Mouse (Mus musculus) lung, postnatal 25 days (tissue): Measurements from ENCODE around the gene Haus7.

Experiments used
- DNase-seq: peaks from one replicate; pipeline ENCODE4 v3.0.0; 2022; ENCODE audit warnings: low spot score

Haus7 gene

DNA sequence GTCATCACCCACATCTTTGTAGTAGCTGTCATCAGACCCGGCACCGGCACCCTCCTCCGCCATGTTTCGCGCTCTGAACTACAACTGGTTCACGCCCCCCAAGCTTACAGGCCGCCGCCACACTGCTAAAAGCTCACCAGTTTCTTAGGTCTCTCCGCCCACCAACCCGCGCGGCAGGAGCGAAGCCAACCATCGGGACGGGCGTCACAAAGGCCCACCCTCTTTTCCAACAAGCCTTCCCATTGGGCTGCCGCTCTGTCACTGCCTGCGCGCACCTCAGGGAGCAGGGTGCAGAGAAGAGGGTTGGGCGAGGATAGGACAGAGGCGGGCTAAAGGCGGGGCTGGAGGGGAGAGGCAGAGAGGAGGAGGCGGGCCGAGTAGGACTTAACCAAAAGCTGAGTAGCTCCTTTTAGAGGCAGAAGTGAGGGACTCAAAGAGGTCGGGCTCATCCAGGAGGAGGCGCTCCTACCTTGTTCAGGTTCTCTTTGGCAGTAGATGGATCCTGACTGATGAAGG lies at the start of gene Haus7:
Haus7 (minus strand) TSS at position 168 of the 516 bp plus-strand sequence.
- DNase-seq: peak; percentile 95

DNA sequence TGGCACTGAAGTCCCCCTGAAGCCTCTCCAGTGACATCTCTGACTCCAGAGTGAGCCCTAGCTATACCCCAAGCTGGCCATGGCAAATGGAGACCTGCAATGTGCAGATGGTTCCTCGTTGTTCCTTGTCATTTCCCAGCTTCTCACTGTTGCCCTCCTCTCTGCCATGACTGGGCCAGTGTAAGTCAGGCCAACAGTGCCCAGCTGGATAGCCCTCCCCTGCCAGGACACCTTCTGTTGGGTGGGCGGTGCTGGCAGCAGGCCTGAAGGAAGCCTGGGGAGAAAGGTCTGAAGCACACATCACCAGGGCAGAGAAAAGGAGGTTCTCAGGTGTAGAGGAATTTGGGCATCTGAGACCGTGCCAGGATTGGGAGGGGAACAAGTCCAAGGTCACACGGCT lies 47.7 kb upstream of the Haus7 start:
- DNase-seq: no peak

DNA sequence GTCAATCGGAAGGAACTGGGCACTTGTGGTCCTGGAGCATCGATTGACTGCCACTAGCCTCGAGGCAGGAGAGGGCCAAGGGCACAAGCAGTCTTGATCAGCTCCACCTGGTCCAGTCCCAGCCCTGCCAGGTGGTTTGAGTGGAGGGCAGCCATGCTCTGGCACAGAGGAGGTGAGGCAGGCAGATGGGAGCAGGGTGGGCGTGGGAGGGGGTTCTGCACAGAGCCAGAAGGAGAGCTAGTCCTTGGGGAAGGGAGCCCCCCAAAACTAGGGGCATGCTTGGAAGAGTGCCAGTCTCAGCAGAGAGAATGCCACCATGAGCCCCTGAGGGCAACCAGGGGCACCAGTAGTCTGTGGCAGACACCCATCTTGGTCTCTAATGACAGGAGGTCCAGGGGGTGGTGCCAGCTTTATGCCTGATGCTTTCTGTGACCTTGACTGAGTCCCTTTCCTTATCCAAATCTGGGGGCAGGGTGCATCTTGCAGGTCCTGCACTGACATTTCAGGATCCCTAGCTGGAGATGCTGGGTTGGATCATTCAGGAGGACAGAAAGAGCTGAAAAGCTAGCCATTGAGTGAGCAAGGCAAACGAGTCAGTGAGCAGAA lies 46.4 kb upstream of the Haus7 start:
- DNase-seq: no peak

DNA sequence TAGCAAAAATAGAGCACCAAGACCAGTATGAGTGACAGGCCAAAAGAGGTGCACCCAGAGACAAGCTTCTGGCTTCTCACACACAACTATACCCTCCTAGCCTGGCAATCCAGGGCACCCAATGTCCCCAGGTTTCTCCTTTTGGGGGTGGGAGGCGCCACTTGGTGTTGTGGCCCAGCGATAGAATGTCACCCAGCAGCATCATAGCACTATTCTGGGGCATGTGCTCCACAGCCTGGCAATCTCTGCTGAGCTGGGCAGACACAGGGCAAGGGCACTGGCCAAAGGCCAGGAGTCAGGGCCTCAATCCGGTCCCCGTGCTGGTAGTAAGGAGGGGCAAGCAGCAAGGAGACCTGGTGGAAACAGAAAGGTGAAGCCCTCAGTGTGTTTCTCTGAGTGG lies 37.9 kb upstream of the Haus7 start:
- DNase-seq: no peak

DNA sequence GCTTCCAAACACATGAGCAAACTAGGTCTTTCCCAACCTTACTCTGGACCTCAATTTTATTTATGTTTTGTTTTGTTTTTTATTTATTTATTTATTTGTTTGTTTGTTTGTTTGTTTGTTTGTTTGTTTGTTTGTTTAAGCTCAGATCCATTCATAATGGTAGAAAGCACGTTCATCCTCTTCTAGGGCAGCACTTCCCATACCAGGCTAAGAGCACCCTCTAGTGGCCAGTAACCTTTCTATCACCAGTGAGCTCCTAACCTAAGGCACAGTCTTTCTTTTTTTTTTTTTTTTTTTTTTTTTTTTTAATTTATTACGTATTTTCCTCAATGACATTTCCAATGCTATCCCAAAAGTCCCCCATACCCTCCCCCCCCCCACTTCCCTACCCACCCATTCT lies 34.7 kb upstream of the Haus7 start:
- DNase-seq: peak; percentile 79

DNA sequence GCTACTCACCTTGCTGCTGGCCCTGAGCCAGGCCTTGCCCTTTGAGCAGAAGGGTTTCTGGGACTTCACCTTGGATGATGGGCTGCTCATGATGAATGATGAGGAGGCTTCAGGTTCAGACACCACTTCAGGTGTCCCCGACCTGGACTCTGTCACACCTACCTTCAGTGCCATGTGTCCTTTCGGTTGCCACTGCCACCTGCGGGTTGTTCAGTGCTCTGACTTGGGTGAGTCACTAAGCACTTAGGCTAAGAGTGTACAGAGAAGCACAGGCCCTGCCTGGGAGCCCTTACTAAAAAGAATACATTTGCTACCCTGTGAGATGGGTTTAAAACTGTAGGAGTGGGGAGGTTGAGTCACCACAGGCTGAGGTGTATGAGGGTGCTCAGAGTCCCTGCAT lies 32.0 kb upstream of the Haus7 start:
- no peak for DNase-seq

DNA sequence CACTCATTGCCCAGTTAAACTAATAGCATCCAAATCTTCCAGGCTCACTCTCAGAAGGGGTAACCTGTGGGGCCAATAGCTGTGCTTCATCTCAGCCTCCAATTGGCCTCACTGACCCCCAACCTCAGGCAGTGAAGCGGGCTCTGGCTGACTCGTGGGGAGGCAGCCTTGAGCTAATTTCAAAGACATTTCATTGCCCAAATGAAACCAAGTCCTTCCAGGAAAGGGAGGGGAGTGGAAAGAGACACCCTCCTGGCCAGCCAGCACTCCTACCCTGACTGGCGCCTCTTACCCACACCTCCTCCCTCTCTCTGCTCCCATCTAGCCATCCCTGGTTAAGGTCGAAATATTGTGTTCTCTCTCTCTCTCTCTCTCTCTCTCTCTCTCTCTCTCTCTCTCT lies 31.3 kb upstream of the Haus7 start:
- DNase-seq: no peak

DNA sequence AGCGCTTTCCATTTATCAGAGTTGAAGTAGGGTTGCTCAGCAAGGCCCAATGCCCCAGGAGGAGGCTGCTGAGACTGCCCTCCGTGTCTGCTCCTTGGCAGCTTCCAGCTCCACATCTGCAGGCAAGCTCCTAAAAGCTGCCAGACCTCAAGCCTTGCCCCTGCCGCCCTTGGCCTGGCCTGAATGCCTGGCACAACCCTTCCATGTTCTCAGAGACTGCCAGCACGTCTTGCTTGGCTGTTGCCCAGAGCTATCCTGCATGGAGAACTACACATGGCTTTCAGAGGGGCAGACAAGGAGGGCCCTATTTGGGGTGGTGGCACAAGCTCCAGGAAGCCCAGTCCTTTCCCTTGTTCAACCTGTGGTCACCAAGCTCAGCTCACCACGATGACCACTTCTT lies 28.1 kb upstream of the Haus7 start:
- no peak for DNase-seq

DNA sequence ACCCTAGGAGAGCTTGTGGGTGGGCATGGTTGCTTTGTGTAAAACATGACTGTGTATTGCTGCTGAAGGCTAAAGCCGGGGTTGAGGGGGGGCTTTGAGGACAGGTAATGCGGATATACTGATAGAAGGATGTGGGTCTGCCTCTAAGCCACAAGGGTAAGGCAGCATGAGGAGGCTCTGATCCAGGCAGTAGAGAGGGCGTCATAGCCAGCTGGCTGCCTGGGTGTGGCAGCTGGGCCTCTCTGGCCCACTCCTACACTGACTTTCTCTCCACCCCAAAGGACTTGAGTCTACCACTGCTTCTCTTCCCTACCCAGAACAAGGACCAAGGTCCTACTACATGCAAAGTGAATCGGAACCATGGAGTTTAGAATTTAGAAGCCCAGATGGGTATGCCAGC lies 26.0 kb upstream of the Haus7 start:
- DNase-seq: no peak

DNA sequence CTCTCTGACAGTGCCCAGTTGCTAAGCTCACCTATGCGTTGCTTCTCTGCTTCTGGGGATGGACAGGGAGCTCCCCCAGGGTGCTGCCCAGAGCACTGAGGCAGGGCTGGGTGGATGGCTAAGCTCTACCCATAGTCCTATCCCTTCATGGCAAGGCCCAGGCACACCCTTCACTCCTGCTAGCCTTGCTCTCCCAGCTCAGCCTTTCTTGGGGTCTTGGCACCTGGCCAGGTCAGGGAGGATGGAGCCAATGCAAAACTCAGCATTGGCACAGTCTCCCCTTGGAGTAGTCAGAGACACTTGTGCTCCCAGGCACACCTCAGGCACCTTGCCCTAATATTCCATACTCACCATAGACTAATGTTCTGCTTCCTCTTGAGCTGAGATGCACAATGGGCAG lies 25.2 kb upstream of the Haus7 start:
- no peak for DNase-seq

DNA sequence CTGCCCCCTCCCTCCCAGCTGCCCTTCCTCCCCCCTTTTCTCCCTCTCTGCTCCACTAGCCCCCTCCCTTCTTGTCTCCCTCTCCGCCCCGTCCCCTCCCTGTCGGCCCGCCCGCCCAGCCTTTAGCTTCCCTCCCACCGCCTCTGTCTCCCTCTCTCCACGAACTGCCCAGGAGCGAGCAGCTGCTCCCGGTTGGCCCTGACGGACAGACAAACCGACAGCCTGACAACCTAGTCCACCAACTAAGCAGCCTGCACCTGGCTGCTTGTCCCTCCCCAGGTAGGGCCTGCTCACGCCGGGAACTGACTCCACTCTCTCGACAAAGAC lies 24.6 kb upstream of the Haus7 start, which contains the start of gene Bgn:
Bgn (plus strand) TSS at position 119 of the 327 bp plus-strand sequence.
- DNase-seq: no peak

DNA sequence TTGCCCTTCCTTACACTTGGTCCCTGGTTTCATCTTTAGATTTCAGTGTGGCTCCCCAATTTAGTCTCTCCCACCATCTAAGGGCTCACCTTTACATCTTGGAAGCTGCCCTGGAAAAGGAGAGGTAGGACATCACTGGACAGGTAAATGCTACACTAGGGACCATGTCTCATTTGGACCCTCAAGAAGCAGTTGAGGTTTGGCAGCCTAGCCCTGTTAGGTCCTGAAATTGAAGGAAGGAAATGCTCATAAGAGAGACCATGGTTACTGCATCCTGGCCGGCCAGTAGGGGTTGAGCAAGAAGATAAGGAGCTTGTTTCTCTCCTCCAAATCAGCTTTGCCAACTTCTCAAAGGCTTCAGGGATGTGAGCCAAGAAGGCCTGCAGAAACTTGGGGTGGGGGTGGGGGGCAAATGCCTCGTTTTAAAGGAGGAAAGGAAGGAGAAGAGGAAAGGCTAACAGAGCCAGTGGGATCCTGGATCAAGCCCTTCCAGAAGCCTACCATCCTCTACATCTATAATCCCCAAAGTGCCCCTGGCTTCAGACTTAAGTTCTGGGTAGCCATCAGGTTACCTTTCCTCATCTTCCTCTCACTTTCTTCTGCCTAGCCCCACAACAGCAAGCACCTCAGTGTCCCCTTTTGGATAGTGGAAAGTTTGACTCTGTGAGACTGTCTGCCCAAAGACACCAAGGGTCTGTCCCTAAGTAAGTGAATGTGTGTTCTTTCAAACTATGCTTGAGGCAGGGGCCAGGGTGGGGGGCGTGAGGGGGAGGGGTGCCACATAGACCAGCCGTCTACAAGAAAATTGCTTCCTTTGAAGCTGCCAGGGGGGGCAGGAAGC lies 24.0 kb upstream of the Haus7 start:
- DNase-seq: no peak

DNA sequence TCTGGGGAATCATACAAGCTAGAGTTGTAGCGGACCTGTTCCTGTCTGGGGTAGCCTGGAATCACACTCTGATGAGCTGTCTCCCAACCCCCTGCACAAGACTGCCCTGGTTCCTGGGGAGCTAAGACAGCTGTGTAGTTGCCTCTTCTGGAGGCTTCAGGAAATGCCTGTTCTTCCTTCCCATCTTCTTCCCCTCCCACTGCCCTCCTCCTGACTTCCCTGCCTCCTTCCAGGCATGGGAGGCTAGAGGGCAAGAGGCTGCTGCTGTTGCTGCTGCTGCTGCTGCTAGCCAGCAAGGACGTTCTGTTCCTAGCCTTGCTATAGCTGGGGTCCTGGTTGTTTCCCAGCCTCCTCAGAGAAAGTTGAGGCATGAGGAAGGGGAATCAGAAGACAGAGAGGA lies 21.5 kb upstream of the Haus7 start:
- peak; percentile 43 for DNase-seq

DNA sequence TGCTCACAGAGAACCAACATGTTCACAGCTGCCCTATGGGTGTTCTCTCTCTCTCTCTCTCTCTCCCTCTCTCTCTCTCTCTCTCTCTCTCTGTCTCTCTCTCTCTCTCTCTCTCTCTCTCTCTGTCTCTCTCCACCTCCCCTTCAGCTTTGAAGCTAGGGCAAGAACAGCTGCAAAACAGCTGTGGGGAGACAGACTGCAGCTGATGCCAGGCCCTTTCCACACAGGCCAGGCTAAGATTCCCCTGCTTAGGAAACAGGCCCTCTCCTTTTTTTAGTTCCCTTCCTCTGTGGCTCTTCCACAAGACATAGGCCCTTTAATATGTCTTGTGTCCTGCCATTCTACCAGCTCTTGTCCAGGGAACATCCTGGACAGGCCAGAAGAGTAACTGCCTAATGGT lies 20.8 kb upstream of the Haus7 start:
- DNase-seq: no peak

DNA sequence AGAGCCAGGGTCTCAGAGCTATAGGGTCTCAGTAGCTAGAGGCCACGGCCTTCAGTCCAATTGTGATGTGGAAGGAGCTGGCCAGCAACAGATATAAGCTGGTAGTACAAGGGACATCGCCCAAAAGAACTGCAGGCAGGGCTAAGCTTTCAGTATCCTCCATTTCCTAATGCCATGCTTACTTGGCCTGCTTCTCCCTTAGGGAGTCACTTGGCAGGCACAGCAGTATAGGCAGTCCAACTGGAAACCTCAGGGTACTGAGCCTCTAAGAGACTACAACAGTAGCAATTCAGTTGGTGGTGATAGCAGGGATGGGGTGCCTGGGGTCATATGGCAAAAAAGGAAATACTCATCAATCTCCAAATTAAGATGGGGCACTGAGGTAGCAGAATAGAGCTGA lies 18.7 kb upstream of the Haus7 start:
- DNase-seq: no peak

DNA sequence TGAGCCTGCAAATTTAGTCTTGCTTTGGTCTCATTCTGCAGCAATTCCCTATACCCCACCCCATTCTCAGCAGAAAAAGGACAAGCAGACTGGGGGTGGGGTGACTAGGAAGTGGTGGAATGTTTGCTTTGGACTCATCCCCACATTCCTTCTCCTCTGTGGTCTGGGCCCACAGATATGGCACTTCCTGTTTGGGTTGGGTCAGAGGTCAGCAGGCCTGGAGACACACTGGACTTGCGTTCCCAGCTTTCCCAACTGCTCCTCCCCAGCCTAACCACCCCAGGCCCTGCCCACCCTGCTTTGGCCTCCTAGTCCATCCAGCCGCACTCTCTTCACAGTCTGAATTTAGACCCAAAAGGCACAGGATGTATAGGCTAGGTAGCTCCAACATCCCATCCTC lies 17.8 kb upstream of the Haus7 start:
- DNase-seq: peak; percentile 72

DNA sequence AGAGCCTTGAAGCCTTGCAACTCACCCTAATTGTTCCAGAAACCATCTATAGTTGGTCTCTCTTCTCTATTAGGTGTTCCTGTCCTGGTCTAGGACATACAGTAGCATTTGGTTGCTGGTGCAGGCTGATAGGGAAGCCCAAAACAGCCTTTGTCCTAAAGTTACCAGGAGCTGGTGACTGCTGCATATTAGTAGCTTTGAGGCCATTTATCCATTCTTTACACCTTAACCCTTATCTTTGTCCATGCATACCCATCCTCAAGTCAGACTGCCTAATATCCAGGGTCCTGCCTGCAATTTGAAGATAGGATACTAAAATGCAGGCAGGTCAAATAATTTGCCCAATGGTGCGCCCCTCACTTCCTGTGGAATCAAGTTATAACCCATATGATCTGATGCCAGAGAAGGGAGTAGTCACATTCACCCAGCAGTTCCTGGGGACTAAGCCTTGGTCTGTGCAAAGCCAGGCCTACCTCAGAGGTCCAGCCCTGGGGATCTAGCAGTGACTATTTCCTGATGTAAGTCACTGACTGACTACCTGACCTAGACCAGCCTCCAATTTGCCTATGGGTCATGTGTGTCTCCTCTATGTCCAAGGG lies 16.9 kb upstream of the Haus7 start:
- no peak for DNase-seq

DNA sequence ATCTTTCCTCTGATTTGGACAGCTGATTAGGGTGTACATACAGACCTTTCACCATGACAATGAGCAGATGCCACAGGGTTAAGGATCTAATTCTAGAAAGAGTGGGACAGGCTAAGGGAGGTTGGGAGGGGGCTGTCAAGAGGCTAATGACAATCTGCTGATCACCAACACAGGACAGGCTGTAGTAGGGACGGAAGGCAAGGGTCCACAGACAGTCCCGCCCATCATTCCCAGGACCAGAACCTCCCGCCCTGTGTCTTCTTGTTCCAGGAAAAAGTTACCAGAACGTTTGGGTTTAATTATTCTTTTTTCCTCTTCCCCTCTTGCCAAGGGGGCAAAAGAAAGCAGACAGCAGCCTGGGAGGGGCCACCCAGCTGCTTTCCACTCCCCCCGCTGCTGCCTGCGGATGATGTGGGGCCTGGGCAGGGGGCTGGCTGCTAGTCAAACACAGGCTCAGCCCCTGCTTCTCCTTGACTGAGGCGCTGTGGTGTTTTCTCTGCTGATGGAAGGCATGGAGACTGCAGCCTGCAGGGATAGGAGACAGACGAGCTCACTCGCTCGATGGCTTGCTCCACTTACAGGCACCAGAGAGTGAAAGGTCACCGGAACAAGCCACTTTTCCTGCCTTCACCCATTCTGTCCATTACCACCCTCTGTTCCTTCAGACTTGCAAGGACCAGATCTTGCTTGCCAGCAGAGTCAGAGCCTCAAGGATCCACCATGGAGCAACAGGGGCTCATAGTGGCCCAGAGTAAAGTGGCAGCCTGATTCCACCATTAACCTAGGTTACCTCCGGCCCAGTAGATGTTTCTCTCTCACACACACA lies 15.7 kb upstream of the Haus7 start:
- DNase-seq: no peak

DNA sequence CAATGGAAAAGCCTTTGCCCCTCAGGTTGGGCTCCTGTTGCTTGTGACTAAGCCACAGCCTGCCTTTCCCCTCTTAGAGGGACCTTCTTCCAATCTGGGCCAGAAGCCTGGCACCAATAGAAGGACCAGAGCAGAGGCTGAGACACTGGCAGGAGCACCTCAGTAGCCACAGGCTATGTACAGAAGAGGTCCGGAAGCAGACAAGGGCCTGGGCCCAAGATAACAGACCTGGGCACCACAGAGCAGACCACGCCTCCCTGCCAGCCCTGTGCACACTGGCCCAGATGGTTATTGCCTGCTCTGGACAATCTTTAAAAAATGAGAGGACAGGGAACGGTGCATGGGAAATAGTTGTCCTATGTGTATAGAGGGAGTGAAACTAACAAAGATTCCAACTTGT lies 12.9 kb upstream of the Haus7 start:
- no peak for DNase-seq

DNA sequence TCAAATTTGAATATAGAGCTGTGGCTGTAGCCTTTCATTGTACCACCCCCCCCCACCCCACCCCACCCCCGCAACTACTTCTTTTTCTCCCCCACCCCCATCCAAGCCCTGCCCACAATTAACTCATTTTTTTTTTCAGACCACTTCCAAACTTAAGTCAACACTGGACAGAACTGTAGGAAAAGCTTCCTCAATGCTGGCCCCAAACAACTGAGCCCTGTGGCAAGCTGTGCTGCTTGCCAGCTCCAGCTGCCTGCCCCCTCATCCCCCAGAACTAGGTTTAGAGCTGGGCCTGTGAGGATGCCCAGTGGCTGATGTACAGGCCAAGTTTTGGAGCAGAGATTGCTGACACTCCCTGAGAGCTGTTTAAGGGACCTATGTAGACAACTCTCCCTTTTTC lies 9.9 kb upstream of the Haus7 start:
- DNase-seq: no peak

DNA sequence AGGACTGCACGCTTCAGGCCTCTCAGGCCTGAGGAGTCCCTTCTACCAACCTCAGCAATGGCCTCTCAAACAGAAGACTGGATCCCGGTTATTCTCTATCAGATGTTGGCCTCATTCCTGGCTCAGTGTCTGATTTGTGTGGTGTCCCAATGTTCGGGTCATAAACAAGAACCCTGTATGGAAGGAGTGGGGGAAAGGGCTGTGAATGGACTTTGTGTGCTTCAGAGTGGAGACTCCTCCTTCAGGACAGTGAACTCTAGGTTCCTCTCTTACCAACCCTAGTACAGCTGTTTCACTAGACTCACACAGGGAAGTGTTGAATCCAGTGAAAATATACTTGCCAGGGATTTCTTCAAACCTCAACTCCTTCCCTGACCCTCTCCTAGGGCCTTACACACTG lies 9.5 kb upstream of the Haus7 start:
- no peak for DNase-seq

DNA sequence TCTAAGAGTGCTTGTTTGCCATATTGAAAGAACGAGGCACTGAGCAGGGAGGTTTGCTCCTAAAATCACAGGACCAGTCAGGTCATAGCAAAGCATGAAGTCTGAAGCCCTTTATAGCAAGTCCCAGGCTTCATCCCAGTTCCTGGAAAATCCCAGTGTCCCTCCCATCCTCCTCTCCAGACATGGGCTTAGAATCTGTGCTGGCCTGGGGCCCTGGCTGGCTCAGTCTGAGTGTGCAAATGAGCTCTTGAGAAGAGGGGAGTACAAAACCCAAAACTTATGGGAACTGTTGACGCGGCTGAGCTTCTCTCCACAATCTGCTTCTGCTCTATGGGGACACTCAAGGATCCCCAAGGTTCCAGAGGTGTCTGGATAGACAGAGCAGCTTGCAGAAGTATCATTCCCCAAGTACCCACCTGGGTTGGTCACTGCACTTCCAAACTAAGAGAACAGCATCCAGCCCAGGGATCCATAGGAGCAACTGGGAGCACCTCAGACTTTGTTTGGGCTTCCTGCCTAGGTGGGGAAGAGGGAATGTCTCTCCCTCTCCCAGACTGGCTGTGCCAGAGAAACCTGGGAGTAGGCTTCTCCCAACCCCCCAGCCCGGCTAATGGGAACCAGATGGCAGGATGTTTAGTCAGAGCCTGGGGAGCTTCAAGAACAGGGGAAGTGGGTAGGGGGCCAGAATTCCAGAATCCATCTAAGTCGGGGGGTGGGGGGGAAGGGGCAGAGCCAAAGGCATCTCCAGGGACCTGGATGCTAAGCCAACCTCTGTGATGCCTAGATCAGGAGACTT lies 8.8 kb upstream of the Haus7 start:
- no peak for DNase-seq
